Mouse (Mus musculus): ENCODE measurements around the gene Map3k11.

DNA sequence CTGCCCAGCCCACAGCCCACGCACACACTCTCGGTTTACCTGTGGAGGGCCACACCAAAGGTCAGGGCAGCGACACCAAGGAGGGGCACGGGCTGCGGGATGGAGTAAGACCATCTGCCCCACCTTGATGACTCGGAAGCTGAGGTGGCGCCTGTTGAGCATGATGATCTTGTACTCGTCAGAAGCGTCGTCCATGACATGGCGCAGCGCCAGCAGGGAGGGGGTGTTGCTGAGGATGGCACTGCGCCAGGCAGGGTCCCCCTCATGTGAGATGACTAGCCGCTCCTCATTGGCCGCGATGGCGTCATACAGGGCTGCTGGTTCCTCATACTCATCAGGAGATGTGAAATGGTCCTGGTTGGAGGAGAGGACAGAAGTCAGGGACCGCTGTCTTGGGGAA lies 22.2 kb upstream of the Map3k11 start:
- TF ChIP-seq TAL1 (conservative IDR thresholded peaks at IDR 0.05; ENCODE audit: low read depth, low read length) (no peak), GATA2 (IDR thresholded peaks at IDR 0.05; ENCODE audit: borderline replicate concordance, low read depth, low read length) (no peak), CTCF (IDR thresholded peaks at IDR 0.05; ENCODE audit: low read depth, low read length) (no peak), POLR2AphosphoS5 (IDR thresholded peaks at IDR 0.05; ENCODE audit: insufficient replicate concordance, low read depth, low read length) (no peak)
